Mouse (Mus musculus): ENCODE data around the gene 9530003J23Rik. TPM values are rescaled to one million over a fixed set of nuclear protein-coding genes. Genes with fewer than 3 reads are reported as not detected.

9530003J23Rik gene
- total and polyA plus RNA-seq, 2 experiments: not detected

DNA sequence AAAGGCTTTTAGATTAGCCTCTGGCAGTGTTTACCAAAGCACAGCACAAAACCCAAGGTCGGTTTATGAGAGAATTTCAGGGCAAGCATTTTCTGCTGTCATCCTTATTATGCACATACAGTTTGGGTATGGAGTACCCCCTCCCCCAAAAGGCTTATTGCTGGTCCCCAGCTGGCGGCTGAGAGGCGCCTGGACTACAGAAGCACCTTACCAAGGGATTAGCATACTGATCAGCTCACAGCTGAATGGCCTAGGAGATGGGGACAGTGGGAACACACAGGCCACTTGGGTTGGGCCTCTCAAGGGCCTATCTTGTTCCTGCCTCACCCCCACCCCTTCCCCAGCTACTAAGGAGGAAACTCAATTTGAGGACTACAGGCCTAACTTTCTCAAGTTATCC is 15.7 kb downstream of the 9530003J23Rik start:
- H3K27me3 ChIP-seq (ENCODE audit: control insufficient read depth, insufficient read depth, low read length): no peaks in the 10 kb centered on the region
- no peak for TF ChIP-seq CTCF (IDR thresholded peaks at IDR 0.05; ENCODE audit: low read depth, low read length)
- no peak for TF ChIP-seq POLR2A (IDR thresholded peaks at IDR 0.05; ENCODE audit: extremely low read depth, insufficient read depth, low read length)
- H3K27ac ChIP-seq (replicated peaks; ENCODE audit: insufficient read depth, low read depth, low read length): no peak overlapping the region
- WGBS: 74% methylated on average over 3 of the region's 3 CpGs
- DNase-seq (ENCODE audit: extremely low read depth, low read depth, low spot score): no peak
- H3K4me3 ChIP-seq (ENCODE audit: insufficient read depth, low read depth, low read length): no peak overlapping the region
- H3K79me2 ChIP-seq (ENCODE audit: control insufficient read depth, insufficient read depth, low read length): no peaks in the 10 kb centered on the region; the same call in 1 of the 2 replicates
- H3K9ac ChIP-seq (ENCODE audit: low read depth, low read length): no peak overlapping the region
- H3K4me1 ChIP-seq (ENCODE audit: control insufficient read depth, insufficient read depth, low read length): peaks cover 3% of the 10 kb centered on the region
- H3K36me3 ChIP-seq (ENCODE audit: control insufficient read depth, insufficient read depth, low read length): peaks cover 10% of the 10 kb centered on the region; the same call in 1 of the 2 replicates

DNA sequence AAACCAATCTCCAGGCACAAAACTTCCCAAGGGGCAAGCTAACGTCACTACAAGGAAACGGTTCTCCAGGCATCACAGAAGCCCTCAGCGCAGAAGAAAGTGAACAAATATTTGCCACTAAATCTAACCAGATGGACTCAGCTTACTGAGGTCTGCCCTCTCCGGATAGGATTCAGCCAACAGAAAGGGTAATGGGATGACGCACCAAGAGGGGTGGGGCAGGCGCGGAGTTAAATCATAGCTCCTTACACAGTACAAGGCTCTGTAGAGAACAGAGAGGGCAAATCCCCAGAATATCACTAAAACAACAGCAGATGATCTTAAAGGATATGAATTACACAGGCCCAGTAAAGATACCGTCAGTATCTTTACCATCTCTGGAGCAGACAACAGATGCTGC is 20.2 kb downstream of the 9530003J23Rik start:
- Histone ChIP-seq H3K9ac (ENCODE audit: low read depth, low read length) (no peak overlapping the region), H3K27ac (replicated peaks; ENCODE audit: insufficient read depth, low read depth, low read length) (no peak overlapping the region), H3K79me2 (ENCODE audit: control insufficient read depth, insufficient read depth, low read length) (no peaks in the 10 kb centered on the region; the same call in 1 of the 2 replicates), H3K4me3 (ENCODE audit: insufficient read depth, low read depth, low read length) (no peak overlapping the region), H3K27me3 (ENCODE audit: control insufficient read depth, insufficient read depth, low read length) (no peaks in the 10 kb centered on the region), H3K36me3 (ENCODE audit: control insufficient read depth, insufficient read depth, low read length) (peaks cover 31% of the 10 kb centered on the region), H3K4me1 (ENCODE audit: control insufficient read depth, insufficient read depth, low read length) (no peaks in the 10 kb centered on the region)
- no peak for DNase-seq (ENCODE audit: extremely low read depth, low read depth, low spot score)
- 96% methylated on average over 8 of the region's 8 CpGs for WGBS
- TF ChIP-seq CTCF (IDR thresholded peaks at IDR 0.05; ENCODE audit: low read depth, low read length) (no peak), POLR2A (IDR thresholded peaks at IDR 0.05; ENCODE audit: extremely low read depth, insufficient read depth, low read length) (no peak)

DNA sequence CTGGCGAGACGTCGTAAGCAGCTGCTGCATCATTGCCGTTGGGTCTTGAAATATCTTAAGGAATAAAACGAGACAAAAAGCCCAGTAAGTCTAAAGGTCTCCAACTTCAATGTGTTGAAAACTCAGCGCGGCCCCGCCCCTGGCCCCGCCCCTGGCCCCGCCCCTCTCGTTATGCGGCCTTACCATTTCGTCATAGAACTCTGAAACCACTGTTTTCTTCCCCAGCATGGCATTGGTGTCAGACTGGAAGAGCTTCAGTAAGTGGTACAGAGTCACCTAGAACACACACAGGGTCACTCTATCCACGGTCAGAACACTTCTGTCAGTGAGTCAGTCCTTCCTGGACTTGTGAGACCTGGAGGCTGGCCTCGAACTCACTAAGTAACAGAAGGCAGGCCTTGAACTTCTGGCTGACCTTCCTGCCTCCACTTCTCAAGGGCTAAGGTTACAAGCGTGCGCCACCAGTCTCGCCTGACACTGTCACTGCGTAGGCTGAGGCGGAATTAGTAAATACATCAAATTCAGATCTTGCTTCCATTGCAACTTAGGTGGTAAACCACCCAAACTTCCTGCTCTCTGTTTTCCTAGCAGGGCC is 21.2 kb downstream of the 9530003J23Rik start:
- peaks cover 31% of the 10 kb centered on the region for H3K36me3 ChIP-seq (ENCODE audit: control insufficient read depth, insufficient read depth, low read length)
- WGBS: 80% methylated on average over 20 of the region's 20 CpGs
- H3K79me2 ChIP-seq (ENCODE audit: control insufficient read depth, insufficient read depth, low read length): no peaks in the 10 kb centered on the region
- H3K4me1 ChIP-seq (ENCODE audit: control insufficient read depth, insufficient read depth, low read length): no peaks in the 10 kb centered on the region
- H3K9ac ChIP-seq (ENCODE audit: low read depth, low read length): no peak overlapping the region
- H3K27ac ChIP-seq (replicated peaks; ENCODE audit: insufficient read depth, low read depth, low read length): no peak overlapping the region
- H3K27me3 ChIP-seq (ENCODE audit: control insufficient read depth, insufficient read depth, low read length): no peaks in the 10 kb centered on the region
- no peak for DNase-seq (ENCODE audit: extremely low read depth, low read depth, low spot score)
- no peak for TF ChIP-seq POLR2A (IDR thresholded peaks at IDR 0.05; ENCODE audit: extremely low read depth, insufficient read depth, low read length)
- no peak for TF ChIP-seq CTCF (IDR thresholded peaks at IDR 0.05; ENCODE audit: low read depth, low read length)
- no peak overlapping the region for H3K4me3 ChIP-seq (ENCODE audit: insufficient read depth, low read depth, low read length)

DNA sequence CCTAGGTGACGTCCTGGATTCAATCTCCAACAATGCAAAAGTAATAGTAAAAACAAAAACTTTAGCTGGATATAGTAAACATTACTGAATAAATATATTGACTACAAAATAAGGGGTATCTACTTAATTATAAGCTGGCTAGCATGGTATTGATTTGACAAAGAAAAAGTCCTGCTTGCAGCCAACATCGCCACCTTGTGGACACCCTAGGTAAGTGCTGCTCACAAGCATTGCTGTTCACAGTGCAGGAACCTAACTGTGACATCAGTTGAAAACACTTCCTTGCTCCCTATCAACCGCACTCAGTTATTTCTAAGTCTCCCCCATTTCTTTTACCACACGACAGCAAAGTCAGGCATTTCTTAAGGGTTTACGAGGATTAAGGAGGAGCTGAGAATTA is 21.7 kb downstream of the 9530003J23Rik start:
- DNase-seq (ENCODE audit: extremely low read depth, low read depth, low spot score): peak; percentile 48
- Histone ChIP-seq H3K4me1 (ENCODE audit: control insufficient read depth, insufficient read depth, low read length) (no peaks in the 10 kb centered on the region), H3K79me2 (ENCODE audit: control insufficient read depth, insufficient read depth, low read length) (no peaks in the 10 kb centered on the region), H3K4me3 (ENCODE audit: insufficient read depth, low read depth, low read length) (no peak overlapping the region), H3K9ac (ENCODE audit: low read depth, low read length) (no peak overlapping the region), H3K36me3 (ENCODE audit: control insufficient read depth, insufficient read depth, low read length) (peaks cover 30% of the 10 kb centered on the region), H3K27ac (replicated peaks; ENCODE audit: insufficient read depth, low read depth, low read length) (no peak overlapping the region), H3K27me3 (ENCODE audit: control insufficient read depth, insufficient read depth, low read length) (no peaks in the 10 kb centered on the region)
- 75% methylated on average over 5 of the region's 5 CpGs for WGBS
- TF ChIP-seq POLR2A (IDR thresholded peaks at IDR 0.05; ENCODE audit: extremely low read depth, insufficient read depth, low read length): no peak
- peak; percentile 71; the same call in 1 of the 2 replicates for TF ChIP-seq CTCF (IDR thresholded peaks at IDR 0.05; ENCODE audit: low read depth, low read length)

DNA sequence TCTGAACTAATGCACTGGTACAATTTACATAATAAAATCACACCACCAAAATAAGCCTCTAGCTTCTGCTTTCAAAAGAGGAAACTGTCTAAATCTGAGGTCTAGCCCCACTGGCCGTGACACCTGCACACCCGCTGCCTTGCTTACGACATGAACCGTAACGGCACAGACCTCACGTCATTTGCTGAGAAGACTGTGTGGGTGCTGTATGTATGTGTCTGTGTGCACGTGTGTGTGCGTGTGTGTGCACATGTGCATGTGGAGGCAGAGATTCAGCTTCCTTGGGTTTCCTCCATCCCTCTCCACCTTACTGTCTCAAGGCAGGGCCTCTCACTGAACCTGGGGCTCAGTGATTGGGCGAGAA is 22.4 kb downstream of the 9530003J23Rik start:
- Histone ChIP-seq H3K36me3 (ENCODE audit: control insufficient read depth, insufficient read depth, low read length) (peaks cover 28% of the 10 kb centered on the region), H3K27me3 (ENCODE audit: control insufficient read depth, insufficient read depth, low read length) (no peaks in the 10 kb centered on the region), H3K27ac (replicated peaks; ENCODE audit: insufficient read depth, low read depth, low read length) (no peak overlapping the region)

DNA sequence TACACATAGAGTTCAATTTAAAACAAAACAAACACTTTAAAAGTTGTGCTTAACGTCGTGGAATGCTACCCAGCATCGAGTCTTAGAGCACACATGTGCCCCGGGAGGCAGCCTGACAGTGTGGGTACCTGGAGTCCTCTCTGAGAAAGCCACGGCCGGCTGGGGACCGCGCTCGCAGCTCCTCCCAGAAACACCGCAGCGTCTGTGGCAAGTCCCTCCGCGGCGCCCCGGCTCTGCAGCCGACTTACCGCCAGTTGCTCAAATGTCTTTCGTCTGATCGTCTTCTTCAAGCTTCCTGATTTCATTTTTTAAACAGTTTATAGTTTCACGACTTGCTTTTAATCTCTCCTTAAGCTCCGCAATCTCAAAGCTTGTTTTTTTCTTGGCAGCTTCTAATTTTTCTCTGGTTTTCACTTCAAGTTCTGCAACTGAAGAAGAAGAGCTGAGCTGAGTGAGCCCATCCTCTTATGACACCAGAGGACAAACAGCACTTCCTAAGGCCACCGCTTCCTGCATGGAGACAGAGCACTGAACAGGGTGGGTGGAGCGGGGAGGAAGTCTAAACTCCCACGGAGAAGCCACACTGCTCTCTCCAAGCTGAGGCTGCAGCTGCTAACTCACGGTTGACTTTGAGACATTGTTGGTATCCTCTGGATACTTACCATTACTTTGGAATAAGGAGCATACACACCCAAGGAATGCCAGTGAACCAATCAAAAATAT is 22.9 kb downstream of the 9530003J23Rik start:
- Histone ChIP-seq H3K4me3 (ENCODE audit: insufficient read depth, low read depth, low read length) (no peak overlapping the region), H3K79me2 (ENCODE audit: control insufficient read depth, insufficient read depth, low read length) (no peaks in the 10 kb centered on the region), H3K27ac (replicated peaks; ENCODE audit: insufficient read depth, low read depth, low read length) (peak overlapping the region; percentile 22; the same call in 1 of the 2 replicates), H3K9ac (ENCODE audit: low read depth, low read length) (no peak overlapping the region), H3K4me1 (ENCODE audit: control insufficient read depth, insufficient read depth, low read length) (no peaks in the 10 kb centered on the region), H3K36me3 (ENCODE audit: control insufficient read depth, insufficient read depth, low read length) (peaks cover 28% of the 10 kb centered on the region), H3K27me3 (ENCODE audit: control insufficient read depth, insufficient read depth, low read length) (no peaks in the 10 kb centered on the region)
- DNase-seq (ENCODE audit: extremely low read depth, low read depth, low spot score): peak; percentile 28
- WGBS: 85% methylated on average over 25 of the region's 25 CpGs
- TF ChIP-seq POLR2A (IDR thresholded peaks at IDR 0.05; ENCODE audit: extremely low read depth, insufficient read depth, low read length): no peak
- no peak for TF ChIP-seq CTCF (IDR thresholded peaks at IDR 0.05; ENCODE audit: low read depth, low read length)

More for the DNA sequence above, 22.4 kb downstream of the 9530003J23Rik start:
- no peak for DNase-seq (ENCODE audit: extremely low read depth, low read depth, low spot score)
- Histone ChIP-seq H3K4me3 (ENCODE audit: insufficient read depth, low read depth, low read length) (no peak overlapping the region), H3K79me2 (ENCODE audit: control insufficient read depth, insufficient read depth, low read length) (no peaks in the 10 kb centered on the region), H3K4me1 (ENCODE audit: control insufficient read depth, insufficient read depth, low read length) (no peaks in the 10 kb centered on the region), H3K9ac (ENCODE audit: low read depth, low read length) (no peak overlapping the region)
- WGBS: 91% methylated on average over 9 of the region's 9 CpGs
- no peak for TF ChIP-seq CTCF (IDR thresholded peaks at IDR 0.05; ENCODE audit: low read depth, low read length)
- no peak for TF ChIP-seq POLR2A (IDR thresholded peaks at IDR 0.05; ENCODE audit: extremely low read depth, insufficient read depth, low read length)

All from liver, adult 2 months (tissue).